Mouse (Mus musculus): Measurements from ENCODE around the gene Nek8. TPM values are rescaled to one million over a fixed set of nuclear protein-coding genes. Genes with fewer than 3 reads are reported as not detected.

The Nek8 gene
- polyA plus RNA-seq, 1 experiment from 2014 or later = 16.7 TPM

Small RNA genes within 50 kb of the gene (microRNA-seq; reads per million reads assigned to microRNA genes)
- not detected for gene Mir7653

Other genes with a start within 250 kb of the Nek8 start
- 2.0 and 2.3 TPM in 2 replicates for gene Sez6, start 245.9 kb downstream of the Nek8 start, polyA plus RNA-seq (2015; fragmentation: Nextera tagmentation; extraction: Ambion mirVana)
- gene Phf12, start 193.9 kb downstream of the Nek8 start, polyA plus RNA-seq (2015; fragmentation: Nextera tagmentation; extraction: Ambion mirVana) = 10.9 and 11.5 TPM in 2 replicates
- gene Dhrs13, start 144.4 kb downstream of the Nek8 start, polyA plus RNA-seq (2015; fragmentation: Nextera tagmentation; extraction: Ambion mirVana) = 12.1 and 13.8 TPM in 2 replicates
- gene Flot2, start 138.7 kb downstream of the Nek8 start, polyA plus RNA-seq (2015; fragmentation: Nextera tagmentation; extraction: Ambion mirVana) = 59.0 and 61.1 TPM in 2 replicates
- 28.3 and 29.0 TPM in 2 replicates for gene Eral1, start 96.3 kb downstream of the Nek8 start, polyA plus RNA-seq (2015; fragmentation: Nextera tagmentation; extraction: Ambion mirVana)
- gene Fam222b, start 82.0 kb downstream of the Nek8 start, polyA plus RNA-seq (2015; fragmentation: Nextera tagmentation; extraction: Ambion mirVana) = 9.5 and 11.5 TPM in 2 replicates
- 50.9 and 55.1 TPM in 2 replicates for gene Traf4, start 11.1 kb downstream of the Nek8 start, polyA plus RNA-seq (2015; fragmentation: Nextera tagmentation; extraction: Ambion mirVana)
- gene Tlcd1, start within 50 bp of the Nek8 start, polyA plus RNA-seq (2015; fragmentation: Nextera tagmentation; extraction: Ambion mirVana) = 32.5 and 32.8 TPM in 2 replicates
- 1,025 and 1,263 TPM in 2 replicates for gene Rpl23a, start 6.9 kb upstream of the Nek8 start, polyA plus RNA-seq (2015; fragmentation: Nextera tagmentation; extraction: Ambion mirVana)
- 88.3 and 90.9 TPM in 2 replicates for gene Rab34, start 11.8 kb upstream of the Nek8 start, polyA plus RNA-seq (2015; fragmentation: Nextera tagmentation; extraction: Ambion mirVana)
- gene Proca1, start 16.7 kb upstream of the Nek8 start, polyA plus RNA-seq (2015; fragmentation: Nextera tagmentation; extraction: Ambion mirVana) = 3.1 and 3.7 TPM in 2 replicates
- gene Sdf2, start 69.1 kb upstream of the Nek8 start, polyA plus RNA-seq (2015; fragmentation: Nextera tagmentation; extraction: Ambion mirVana) = 89.2 and 106 TPM in 2 replicates
- gene Supt6, start 69.3 kb upstream of the Nek8 start, polyA plus RNA-seq (2015; fragmentation: Nextera tagmentation; extraction: Ambion mirVana) = 29.3 and 31.7 TPM in 2 replicates
- gene 2610507B11Rik, start 85.1 kb upstream of the Nek8 start, polyA plus RNA-seq (2015; fragmentation: Nextera tagmentation; extraction: Ambion mirVana) = 72.4 and 80.3 TPM in 2 replicates
- 0.17 and 0.54 TPM in 2 replicates for gene BC030499, start 114.2 kb upstream of the Nek8 start, polyA plus RNA-seq (2015; fragmentation: Nextera tagmentation; extraction: Ambion mirVana)
- gene Spag5, start 124.9 kb upstream of the Nek8 start, polyA plus RNA-seq (2015; fragmentation: Nextera tagmentation; extraction: Ambion mirVana) = 28.9 and 30.7 TPM in 2 replicates
- 25.6 and 37.3 TPM in 2 replicates for gene Aldoc, start 146.3 kb upstream of the Nek8 start, polyA plus RNA-seq (2015; fragmentation: Nextera tagmentation; extraction: Ambion mirVana)
- 67.4 and 80.9 TPM in 2 replicates for gene Pigs, start 151.7 kb upstream of the Nek8 start, polyA plus RNA-seq (2015; fragmentation: Nextera tagmentation; extraction: Ambion mirVana)
- 24.3 and 27.5 TPM in 2 replicates for gene Unc119, start 166.8 kb upstream of the Nek8 start, polyA plus RNA-seq (2015; fragmentation: Nextera tagmentation; extraction: Ambion mirVana)
- 1.6 and 2.7 TPM in 2 replicates for gene Foxn1, start 209.9 kb upstream of the Nek8 start, polyA plus RNA-seq (2015; fragmentation: Nextera tagmentation; extraction: Ambion mirVana)
- 0.25 and 0.56 TPM in 2 replicates for gene Slc13a2, start 245.5 kb upstream of the Nek8 start, polyA plus RNA-seq (2015; fragmentation: Nextera tagmentation; extraction: Ambion mirVana)

All from stomach, embryonic 16.5 days (tissue).